Mouse (Mus musculus) midbrain, postnatal 0 days (tissue): ENCODE measurements at regions not wholly inside any gene's neighbourhood (a gene's known extent, or its start where the extent isn't known, plus 50 kb on each side); places are given as distances from the start of the nearest gene placed in this dataset.

Experiments
- ATAC-seq: fragments of 200-750 bp; cut with Nextera tagmentation; 2 replicates; pipeline ENCODE4 v1.8.0; 2017; ENCODE audit warnings: moderate number of reproducible peaks, mild to moderate bottlenecking, moderate TSS enrichment, moderate library complexity; ENCODE audit not compliant: low FRiP score
- DNase-seq: peaks from one replicate; pipeline ENCODE4 v3.0.0-alpha.2; 2015; ENCODE audit warnings: low spot score
- H3K27ac ChIP-seq: fragments of 300-500 bp; sonication (generic); 2 replicates; pipeline ENCODE4 v1.5.1; 2014; ENCODE audit warnings: low read depth, mild to moderate bottlenecking, low read length, mixed read lengths
- H3K27me3 ChIP-seq: fragments of 300-500 bp; sonication (generic); 2 replicates; pipeline ENCODE4 v1.6.1; 2014; ENCODE audit warnings: low read length, control low read depth, mixed read lengths; ENCODE audit not compliant: insufficient read depth
- H3K36me3 ChIP-seq: fragments of 300-500 bp; sonication (generic); 2 replicates; pipeline ENCODE4 v1.6.1; 2014; ENCODE audit warnings: low read length, control low read depth, mixed read lengths; ENCODE audit not compliant: insufficient read depth
- H3K4me1 ChIP-seq: fragments of 300-500 bp; sonication (generic); 2 replicates; pipeline ENCODE4 v1.6.1; 2014; ENCODE audit warnings: mild to moderate bottlenecking, control low read depth, antibody characterized with exemption, low read length, mixed read lengths; ENCODE audit not compliant: insufficient read depth
- H3K4me2 ChIP-seq: fragments of 300-500 bp; sonication (generic); 2 replicates; pipeline ENCODE4 v1.6.1; 2014; ENCODE audit warnings: low read depth, mild to moderate bottlenecking, low read length, mixed read lengths; ENCODE audit not compliant: poor library complexity, severe bottlenecking
- H3K4me3 ChIP-seq: fragments of 300-500 bp; sonication (generic); 2 replicates; pipeline ENCODE4 v1.5.1; 2014; ENCODE audit warnings: low read depth, mild to moderate bottlenecking, low read length, moderate library complexity
- H3K9ac ChIP-seq: fragments of 300-500 bp; sonication (generic); replicated peaks from 2 replicates; pipeline ENCODE4 v1.6.1; 2014; ENCODE audit warnings: mild to moderate bottlenecking, low read length, moderate library complexity, mixed read lengths; ENCODE audit not compliant: poor library complexity, severe bottlenecking
- H3K9me3 ChIP-seq: fragments of 300-500 bp; sonication (generic); 2 replicates; pipeline ENCODE4 v1.6.1; 2016; ENCODE audit warnings: low read length, control low read depth
- CTCF ChIP-seq: IDR thresholded peaks from 2 replicates; pipeline ENCODE4 v1.5.1; 2016; ENCODE audit warnings: antibody characterized with exemption, mild to moderate bottlenecking
- WGBS: fragments of 180-500 bp; shearing (Covaris S2); extraction: QIAGEN DNeasy Blood & Tissue Kit; methylation state at CpG from one replicate; pipeline ENCODE4 v1.1.7; 2014; 5-methylcytosine and 5-hydroxymethylcytosine counted together

DNA sequence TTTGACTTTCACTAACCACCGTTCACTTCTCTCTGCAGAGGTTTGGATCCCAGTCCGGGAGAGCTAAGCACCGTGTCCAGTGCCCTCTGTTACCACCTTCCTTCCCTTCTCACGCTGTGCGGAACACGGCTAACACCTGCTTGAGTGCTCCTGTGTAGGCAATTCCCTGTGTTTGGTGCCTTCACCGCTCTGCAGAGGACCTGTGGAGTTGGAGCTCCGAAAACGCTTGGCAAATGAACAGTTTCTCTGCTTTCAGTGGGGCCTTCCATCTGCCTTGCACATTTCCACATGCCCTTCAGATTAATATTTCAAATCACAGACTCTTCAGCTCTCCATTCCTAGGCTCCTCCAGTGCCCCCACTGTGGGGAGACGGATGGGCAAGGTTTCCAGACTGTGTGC lies 227.7 kb upstream of the Daam1 start:
- no peaks in the 10 kb centered on the region for H3K36me3 ChIP-seq
- no peaks in the 10 kb centered on the region for H3K9me3 ChIP-seq
- DNase-seq (no peak), ATAC-seq (no peak)
- H3K27ac ChIP-seq, result no peak overlapping the region
- no peak for TF ChIP-seq CTCF
- WGBS, result 93% methylated on average over 10 of the region's 10 CpGs
- no peak overlapping the region for H3K4me3 ChIP-seq
- no peak overlapping the region for H3K9ac ChIP-seq
- no peaks in the 10 kb centered on the region for H3K27me3 ChIP-seq
- H3K4me1 ChIP-seq, result peaks cover 4% of the 10 kb centered on the region
- H3K4me2 ChIP-seq, result no peak overlapping the region

GRCm38 (mm10) chr12:71606366-71606765 lies 224.5 kb upstream of the Daam1 start:
- TF ChIP-seq CTCF, result no peak
- Histone ChIP-seq H3K4me3 (no peak overlapping the region), H3K9ac (no peak overlapping the region), H3K4me2 (no peak overlapping the region), H3K36me3 (no peaks in the 10 kb centered on the region), H3K27ac (peak overlapping the region; percentile 77), H3K27me3 (no peaks in the 10 kb centered on the region), H3K4me1 (peaks cover 4% of the 10 kb centered on the region), H3K9me3 (no peaks in the 10 kb centered on the region)
- 29% methylated on average over 3 of the region's 3 CpGs for WGBS
- DNase-seq, result peak; percentile 63
- no peak for ATAC-seq

DNA sequence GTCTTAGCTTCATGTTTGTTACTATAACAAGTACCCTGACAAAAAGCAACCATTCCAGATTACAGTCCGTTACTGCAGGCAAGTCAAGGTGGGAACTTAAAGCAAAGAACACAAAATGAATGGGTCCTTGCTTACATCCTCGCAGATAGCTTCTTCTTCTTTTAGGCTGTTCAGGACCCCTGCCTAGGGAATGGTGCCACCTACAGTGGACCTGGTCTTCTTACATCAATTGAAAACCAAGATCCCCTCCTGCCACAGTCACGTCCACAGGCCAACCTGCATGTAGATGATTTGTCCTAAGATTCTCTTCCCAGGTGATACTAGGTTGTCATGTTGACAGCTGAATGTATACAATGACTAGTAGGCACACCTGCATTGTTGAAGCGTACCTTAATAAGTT lies 222.9 kb upstream of the Daam1 start:
- Histone ChIP-seq H3K36me3 (no peaks in the 10 kb centered on the region), H3K9me3 (no peaks in the 10 kb centered on the region), H3K4me1 (peaks cover 4% of the 10 kb centered on the region), H3K9ac (no peak overlapping the region), H3K27ac (no peak overlapping the region), H3K4me2 (no peak overlapping the region), H3K4me3 (no peak overlapping the region), H3K27me3 (no peaks in the 10 kb centered on the region)
- peak; percentile 16; the same call in 1 of the 2 replicates for TF ChIP-seq CTCF
- WGBS, result 98% methylated on average over 4 of the region's 4 CpGs
- DNase-seq, result no peak
- no peak for ATAC-seq

- Histone ChIP-seq H3K9me3 (no peaks in the 10 kb centered on the region), H3K27ac (no peak overlapping the region), H3K4me2 (no peak overlapping the region), H3K4me1 (no peaks in the 10 kb centered on the region), H3K36me3 (no peaks in the 10 kb centered on the region), H3K27me3 (no peaks in the 10 kb centered on the region), H3K9ac (no peak overlapping the region), H3K4me3 (no peak overlapping the region)
- no peak for ATAC-seq
- WGBS, result 75% methylated on average over 8 of the region's 8 CpGs
- DNase-seq, result no peak
- no peak for TF ChIP-seq CTCF
These were observed 217.6 kb upstream of the Daam1 start for GRCm38 (mm10) chr12:71613326-71613725.

DNA sequence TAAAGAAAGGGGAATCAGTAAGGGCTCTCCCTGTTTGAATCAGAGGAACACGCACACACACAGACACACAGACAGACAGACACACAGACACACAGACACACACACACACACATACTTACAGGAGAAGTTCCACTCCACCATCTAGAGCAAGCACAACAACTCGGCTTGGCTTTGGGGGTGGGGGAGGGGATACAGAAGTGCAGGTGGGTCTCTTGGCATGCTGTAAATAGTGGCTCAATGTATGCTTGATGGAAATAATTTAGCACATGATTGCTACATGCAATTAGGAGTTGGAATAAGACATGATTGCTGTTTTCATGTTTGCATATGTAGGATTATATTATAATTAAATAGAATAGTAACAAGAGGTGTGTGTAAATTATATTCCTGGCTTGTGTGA lies 215.9 kb upstream of the Daam1 start:
- Histone ChIP-seq H3K4me3 (no peak overlapping the region), H3K36me3 (no peaks in the 10 kb centered on the region), H3K9me3 (no peaks in the 10 kb centered on the region), H3K27ac (no peak overlapping the region), H3K4me1 (no peaks in the 10 kb centered on the region), H3K9ac (no peak overlapping the region), H3K4me2 (no peak overlapping the region), H3K27me3 (no peaks in the 10 kb centered on the region)
- no peak for DNase-seq
- no peak for ATAC-seq
- WGBS, result 82% methylated on average over 2 of the region's 2 CpGs
- no peak for TF ChIP-seq CTCF

DNA sequence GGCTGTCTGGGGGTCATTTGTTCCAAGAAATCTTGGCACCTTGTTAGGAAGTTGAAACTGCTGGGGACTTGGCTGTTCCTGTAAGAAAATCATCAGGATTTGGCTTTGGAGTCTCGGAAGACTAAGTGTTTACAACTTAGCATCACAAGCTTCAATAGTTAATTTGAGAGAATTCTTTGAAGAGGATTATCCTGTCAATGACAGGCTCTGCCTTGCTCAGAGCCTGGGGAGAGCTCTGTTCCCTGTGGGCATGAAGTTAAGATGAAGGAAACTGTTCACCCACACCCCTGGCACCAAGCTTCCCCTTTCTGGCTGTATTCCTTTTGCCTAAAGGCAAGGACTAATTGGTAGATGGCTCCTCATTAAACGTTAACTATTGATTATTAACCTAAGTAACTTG lies 215.5 kb upstream of the Daam1 start:
- no peak overlapping the region for H3K4me3 ChIP-seq
- H3K9me3 ChIP-seq, result no peaks in the 10 kb centered on the region
- H3K27ac ChIP-seq, result no peak overlapping the region
- H3K4me2 ChIP-seq, result no peak overlapping the region
- no peak overlapping the region for H3K9ac ChIP-seq
- TF ChIP-seq CTCF, result no peak
- H3K4me1 ChIP-seq, result no peaks in the 10 kb centered on the region
- no peak for ATAC-seq
- H3K27me3 ChIP-seq, result no peaks in the 10 kb centered on the region
- H3K36me3 ChIP-seq, result no peaks in the 10 kb centered on the region
- DNase-seq, result no peak
- WGBS, result 43% methylated on average over 2 of the region's 2 CpGs
